Mouse (Mus musculus): Measurements from ENCODE around the gene Ptgfrn.

Ptgfrn gene

GRCm38 (mm10) chr3:101041997-101042396 lies 68.1 kb downstream of the Ptgfrn start:
- DNase-seq (ENCODE audit: low read depth, low spot score): no peak

GRCm38 (mm10) chr3:101037984-101038545 lies 72.0 kb downstream of the Ptgfrn start:
- no peak for DNase-seq (ENCODE audit: low read depth, low spot score)

GRCm38 (mm10) chr3:101036001-101036400 lies 74.1 kb downstream of the Ptgfrn start:
- no peak for DNase-seq (ENCODE audit: low read depth, low spot score)

GRCm38 (mm10) chr3:101034509-101034908 lies 75.6 kb downstream of the Ptgfrn start:
- DNase-seq (ENCODE audit: low read depth, low spot score): no peak

GRCm38 (mm10) chr3:101033644-101034043 lies 76.4 kb downstream of the Ptgfrn start:
- peak; percentile 51 for DNase-seq (ENCODE audit: low read depth, low spot score)

- DNase-seq (ENCODE audit: low read depth, low spot score): no peak
Measured at GRCm38 (mm10) chr3:101031456-101032142, 78.5 kb downstream of the Ptgfrn start.

- DNase-seq (ENCODE audit: low read depth, low spot score): peak; percentile 49
Measured at GRCm38 (mm10) chr3:101030630-101031029, 79.4 kb downstream of the Ptgfrn start.

GRCm38 (mm10) chr3:101029339-101029738 lies 80.7 kb downstream of the Ptgfrn start, which contains the start of gene Cd101:
Gene Cd101 (minus strand): TSS chr3:101029556.
- DNase-seq (ENCODE audit: low read depth, low spot score): peak; percentile 73

GRCm38 (mm10) chr3:101026741-101027140 lies 83.3 kb downstream of the Ptgfrn start:
- DNase-seq (ENCODE audit: low read depth, low spot score): no peak

GRCm38 (mm10) chr3:101022967-101023366 lies 87.1 kb downstream of the Ptgfrn start:
- no peak for DNase-seq (ENCODE audit: low read depth, low spot score)

GRCm38 (mm10) chr3:101021481-101022051 lies 88.5 kb downstream of the Ptgfrn start:
- DNase-seq (ENCODE audit: low read depth, low spot score): peak; percentile 50

- DNase-seq (ENCODE audit: low read depth, low spot score): peak; percentile 61
Measured at GRCm38 (mm10) chr3:101021073-101021472, 89.0 kb downstream of the Ptgfrn start.

GRCm38 (mm10) chr3:101018494-101018893 lies 91.6 kb downstream of the Ptgfrn start:
- no peak for DNase-seq (ENCODE audit: low read depth, low spot score)

- DNase-seq (ENCODE audit: low read depth, low spot score): no peak
Measured at GRCm38 (mm10) chr3:101016050-101016449, 94.0 kb downstream of the Ptgfrn start.

GRCm38 (mm10) chr3:101015254-101015653 lies 94.8 kb downstream of the Ptgfrn start:
- DNase-seq (ENCODE audit: low read depth, low spot score): no peak

- peak; percentile 54 for DNase-seq (ENCODE audit: low read depth, low spot score)
Measured at GRCm38 (mm10) chr3:101013536-101013935, 96.5 kb downstream of the Ptgfrn start.

- peak; percentile 56 for DNase-seq (ENCODE audit: low read depth, low spot score)
Measured at GRCm38 (mm10) chr3:101013005-101013404, 97.1 kb downstream of the Ptgfrn start.

GRCm38 (mm10) chr3:101012597-101012996 lies 97.5 kb downstream of the Ptgfrn start:
- DNase-seq (ENCODE audit: low read depth, low spot score): peak; percentile 71

GRCm38 (mm10) chr3:101012131-101012571 lies 97.9 kb downstream of the Ptgfrn start:
- peak; percentile 76 for DNase-seq (ENCODE audit: low read depth, low spot score)

- peak; percentile 43 for DNase-seq (ENCODE audit: low read depth, low spot score)
Measured at GRCm38 (mm10) chr3:101011203-101011600, 98.9 kb downstream of the Ptgfrn start.

- peak; percentile 78 for DNase-seq (ENCODE audit: low read depth, low spot score)
Measured at GRCm38 (mm10) chr3:101010589-101011202, 99.4 kb downstream of the Ptgfrn start.

- no peak for DNase-seq (ENCODE audit: low read depth, low spot score)
Measured at GRCm38 (mm10) chr3:101007112-101007782, 102.8 kb downstream of the Ptgfrn start.

Measured in CD4-positive, CD25-positive, alpha-beta regulatory T cell, adult 2 months (primary cell).